ENCODE assay signal across 21 mouse cellular contexts in the genomic region with DNA sequence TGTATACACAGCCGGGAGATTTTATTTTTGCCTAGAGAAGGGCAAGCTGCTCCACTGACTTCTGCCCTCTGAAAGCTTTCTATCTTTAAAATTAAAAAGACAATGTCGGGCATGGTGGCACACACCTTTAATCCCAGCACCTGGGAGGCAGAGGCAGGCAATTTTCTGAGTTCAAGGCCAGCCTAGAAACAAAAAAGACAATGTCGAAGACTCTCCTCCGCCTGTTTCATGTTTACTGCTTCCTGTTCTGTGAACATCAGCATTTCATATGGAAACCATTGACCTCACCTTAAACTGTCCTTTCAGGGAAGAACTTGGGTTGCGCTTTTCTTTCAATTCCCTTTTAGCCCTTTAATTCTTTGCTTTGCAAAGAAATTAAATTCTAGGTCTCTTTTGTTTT. TPM values are rescaled to one million over a fixed set of nuclear protein-coding genes. Genes with fewer than 3 reads are reported as not detected.
DNase-seq lines count a peak whose midpoint lies in the region; ATAC-seq and TF ChIP-seq lines count a peak whose summit lies in the region.
"Had no signal": no experiment of that assay in that cellular context is flagged by ENCODE, and none has a peak within 500 bp of the region (broad histone marks: within the 10 kb centered on the region; RNA-seq: fewer than 3 reads in every experiment).

No protein-coding gene starts in this region.

- 73% methylated on average over 5 of the region's 5 CpGs for WGBS in heart, embryonic 16.5 days
- 72% methylated on average over 5 of the region's 5 CpGs for WGBS in lung, postnatal 0 days
- WGBS in lung, adult 2 months = 63% methylated on average over 5 of the region's 5 CpGs
- WGBS in forebrain, embryonic 16.5 days = 94% methylated on average over 5 of the region's 5 CpGs

- H3K9ac ChIP-seq in heart, embryonic 16.5 days (ENCODE audit: low read length) = no peak overlapping the region
- no peak overlapping the region for H3K9ac ChIP-seq in lung, postnatal 0 days (replicated peaks; ENCODE audit: low read depth)
- no peak overlapping the region for H3K9ac ChIP-seq in forebrain, embryonic 16.5 days (replicated peaks; ENCODE audit: low read depth, low read length)
- H3K9ac ChIP-seq: forebrain, embryonic 15.5 days; hindbrain, embryonic 15.5 days; limb, embryonic 12.5 days; liver, embryonic 12.5 days; lung, embryonic 14.5 days; neural tube, embryonic 15.5 days had no signal

- no peak for ATAC-seq in heart, embryonic 16.5 days (replicated peaks; ENCODE audit: extremely low read depth, insufficient read depth, low FRiP score)
- ATAC-seq in lung, postnatal 0 days = no peak
- peak; percentile 11; the same call in 1 of the 2 replicates for ATAC-seq in granulocyte monocyte progenitor cell, adult 5-6 weeks (replicated peaks; ENCODE audit: poor library complexity, severe bottlenecking)
- ATAC-seq in forebrain, embryonic 16.5 days = no peak
- ATAC-seq: forebrain, embryonic 15.5 days; midbrain, embryonic 16.5 days; Patski had no signal

- TF ChIP-seq EP300 in lung, postnatal 0 days (IDR thresholded peaks at IDR 0.05) = no peak

- no peak for TF ChIP-seq POLR2A in lung, adult 2 months (IDR thresholded peaks at IDR 0.05; ENCODE audit: borderline replicate concordance, extremely low read depth, low read depth, low read length)

- no peak for DNase-seq in heart, adult 8-10 months (ENCODE audit: low spot score)
- no peak for DNase-seq in lung, postnatal 0 days (ENCODE audit: low spot score)
- no peak for DNase-seq in lung, adult 2 months
- DNase-seq in embryo, embryonic 10 days (ENCODE audit: low spot score) = no peak
- DNase-seq: adrenal gland, postnatal 14 days; cerebellum, adult 11 months; cerebellum, postnatal 10 days; embryo, embryonic 11 days; heart, postnatal 4 days; kidney, adult 8-10 months had no signal

- H3K4me3 ChIP-seq in heart, embryonic 16.5 days (ENCODE audit: low read length) = no peak overlapping the region
- H3K4me3 ChIP-seq in lung, postnatal 0 days (ENCODE audit: low read depth, low read length) = no peak overlapping the region
- no peak overlapping the region for H3K4me3 ChIP-seq in lung, adult 2 months (replicated peaks; ENCODE audit: extremely low read depth, low read depth, low read length)
- no peak overlapping the region for H3K4me3 ChIP-seq in forebrain, embryonic 16.5 days (replicated peaks; ENCODE audit: low read length)
- H3K4me3 ChIP-seq: forebrain, embryonic 15.5 days; hindbrain, embryonic 15.5 days; limb, embryonic 12.5 days; liver, embryonic 12.5 days; neural tube, embryonic 15.5 days had no signal

- 0 out of 2 replicates have a peak, but pooled peaks cover 2% of the 10 kb centered on the region for H3K4me1 ChIP-seq in heart, embryonic 16.5 days (ENCODE audit: control insufficient read depth, insufficient read depth, low read length)
- H3K4me1 ChIP-seq in lung, postnatal 0 days (ENCODE audit: insufficient read depth, low read depth, low read length) = peaks cover 4% of the 10 kb centered on the region; the same call in 1 of the 2 replicates
- H3K4me1 ChIP-seq in lung, adult 2 months (ENCODE audit: control insufficient read depth, insufficient read depth, low read length) = peaks cover 8% of the 10 kb centered on the region
- H3K4me1 ChIP-seq in forebrain, embryonic 16.5 days (replicated peaks; ENCODE audit: control insufficient read depth, insufficient read depth, low read length) = peaks cover 6% of the 10 kb centered on the region; the same call in 1 of the 2 replicates

- H3K27ac ChIP-seq in heart, embryonic 16.5 days (ENCODE audit: low read length) = peak overlapping the region; percentile 36; the same call in 1 of the 2 replicates
- peak overlapping the region; percentile 11; the same call in 1 of the 2 replicates for H3K27ac ChIP-seq in lung, postnatal 0 days (ENCODE audit: low read length)
- H3K27ac ChIP-seq in forebrain, embryonic 16.5 days (ENCODE audit: low read length) = no peak overlapping the region
- H3K27ac ChIP-seq: forebrain, embryonic 15.5 days; hindbrain, embryonic 15.5 days; limb, embryonic 12.5 days; liver, embryonic 12.5 days; neural tube, embryonic 15.5 days had no signal

- no peaks in the 10 kb centered on the region for H3K36me3 ChIP-seq in heart, embryonic 16.5 days (ENCODE audit: control insufficient read depth, insufficient read depth)
- H3K36me3 ChIP-seq in lung, postnatal 0 days (ENCODE audit: insufficient read depth, low read length) = no peaks in the 10 kb centered on the region
- no peaks in the 10 kb centered on the region for H3K36me3 ChIP-seq in forebrain, embryonic 16.5 days (ENCODE audit: control insufficient read depth, insufficient read depth)
- H3K36me3 ChIP-seq: forebrain, embryonic 15.5 days; hindbrain, embryonic 15.5 days; limb, embryonic 12.5 days; liver, embryonic 12.5 days; neural tube, embryonic 15.5 days had no signal

- H3K4me2 ChIP-seq in heart, embryonic 16.5 days (ENCODE audit: low read depth, low read length) = 0 out of 2 replicates have a peak overlapping the region, but pooled peaks have one; percentile 38
- H3K4me2 ChIP-seq in lung, postnatal 0 days (replicated peaks; ENCODE audit: low read depth, low read length) = peak overlapping the region; percentile 29; the same call in 1 of the 2 replicates
- no peak overlapping the region for H3K4me2 ChIP-seq in forebrain, embryonic 16.5 days (ENCODE audit: low read length)
- H3K4me2 ChIP-seq: forebrain, embryonic 15.5 days; hindbrain, embryonic 15.5 days; limb, embryonic 12.5 days; liver, embryonic 12.5 days; neural tube, embryonic 15.5 days had no signal

- no peak for TF ChIP-seq CTCF in lung, postnatal 0 days (IDR thresholded peaks at IDR 0.05)
- no peak for TF ChIP-seq CTCF in lung, adult 2 months (IDR thresholded peaks at IDR 0.05; ENCODE audit: insufficient read depth, low read length)

- no peaks in the 10 kb centered on the region for H3K9me3 ChIP-seq in heart, embryonic 16.5 days (replicated peaks; ENCODE audit: control insufficient read depth, low read length)
- H3K9me3 ChIP-seq in lung, postnatal 0 days (ENCODE audit: low read length) = no peaks in the 10 kb centered on the region
- H3K9me3 ChIP-seq in forebrain, embryonic 16.5 days (ENCODE audit: control insufficient read depth, low read length) = no peaks in the 10 kb centered on the region
- H3K9me3 ChIP-seq: forebrain, embryonic 15.5 days; hindbrain, embryonic 15.5 days; limb, embryonic 12.5 days; liver, embryonic 12.5 days; neural tube, embryonic 15.5 days had no signal

- H3K27me3 ChIP-seq in heart, embryonic 16.5 days (ENCODE audit: control insufficient read depth, insufficient read depth, low read length) = 0 out of 2 replicates have a peak, but pooled peaks cover 2% of the 10 kb centered on the region
- H3K27me3 ChIP-seq in lung, postnatal 0 days (replicated peaks; ENCODE audit: insufficient read depth, low read length) = no peaks in the 10 kb centered on the region
- H3K27me3 ChIP-seq in forebrain, embryonic 16.5 days (replicated peaks; ENCODE audit: control insufficient read depth, insufficient read depth, low read length) = 0 out of 2 replicates have a peak, but pooled peaks cover 2% of the 10 kb centered on the region
- H3K27me3 ChIP-seq: Patski had no signal

RNA-seq across cellular contexts. Expression of a gene that starts 3.8 kb away (rescaled TPM):
- polyA plus RNA-seq in heart, embryonic 16.5 days (2015; fragmentation: Nextera tagmentation; extraction: Ambion mirVana) = 21.2 and 24.4 TPM in 2 replicates
- total RNA-seq in heart, adult 8-10 months (2022) = 1 to 10 TPM; 2.5 to 7.6 (median 4.0) TPM
- 41.8 and 44.1 TPM in 2 replicates for polyA plus RNA-seq in lung, postnatal 0 days (2015; fragmentation: Nextera tagmentation; extraction: Ambion mirVana)
- polyA plus RNA-seq in lung, adult 2 months (2012; rRNA removed) = 18.4 and 24.1 TPM in 2 replicates
- total RNA-seq in granulocyte monocyte progenitor cell, adult 5-6 weeks (2014; fragmentation: Nextera tagmentation) = 11.0 and 13.8 TPM in 2 replicates
- 14.6 and 15.2 TPM in 2 replicates for total RNA-seq in granulocyte monocyte progenitor cell, adult 5-6 weeks (2017)
- polyA plus RNA-seq in forebrain, embryonic 16.5 days (2015; fragmentation: Nextera tagmentation; extraction: Ambion mirVana) = 1.3 and 1.8 TPM in 2 replicates
